Mouse (Mus musculus): Measurements from ENCODE around the gene Cacnb2. TPM values are rescaled to one million over a fixed set of nuclear protein-coding genes. Genes with fewer than 3 reads are reported as not detected.

Cacnb2 gene
- polyA plus RNA-seq, 1 experiment from 2014 or later, result 0.77 TPM

DNA sequence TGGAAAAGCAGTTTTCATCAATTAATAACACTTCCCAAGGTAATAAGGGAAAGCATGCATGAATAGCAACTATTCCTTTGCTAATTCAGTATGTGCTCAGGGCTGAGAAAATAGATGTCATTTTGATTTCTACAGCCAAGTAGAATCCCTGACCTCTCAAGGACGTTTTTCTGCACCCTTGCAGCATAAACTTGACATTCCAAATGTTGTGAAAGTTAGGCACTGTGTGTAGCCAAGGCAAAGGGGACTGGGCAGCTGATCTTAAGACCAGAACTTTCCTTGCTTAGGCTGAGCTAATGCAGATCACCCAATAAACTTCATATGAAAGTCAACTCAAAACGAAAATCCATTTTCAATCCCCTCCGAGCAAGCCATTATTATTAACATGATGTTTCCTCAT, 226.6 kb downstream of the Cacnb2 start:
- Histone ChIP-seq H3K36me3 (replicated peaks; ENCODE audit: control insufficient read depth, insufficient read depth, low read depth, low read length) (no peaks in the 10 kb centered on the region), H3K4me3 (ENCODE audit: low read depth, low read length) (no peak overlapping the region), H3K9ac (replicated peaks; ENCODE audit: low read length) (no peak overlapping the region), H3K27me3 (ENCODE audit: control insufficient read depth, insufficient read depth, low read length) (no peaks in the 10 kb centered on the region), H3K4me2 (ENCODE audit: low read depth, low read length) (no peak overlapping the region), H3K4me1 (ENCODE audit: control insufficient read depth, insufficient read depth, low read length) (no peaks in the 10 kb centered on the region), H3K9me3 (replicated peaks; ENCODE audit: control insufficient read depth, low read length) (no peaks in the 10 kb centered on the region), H3K27ac (replicated peaks; ENCODE audit: low read depth, low read length) (no peak overlapping the region)
- DNase-seq (ENCODE audit: low spot score), result no peak
- 58% methylated on average over 3 of the region's 3 CpGs for WGBS
- no peak for ATAC-seq (replicated peaks; ENCODE audit: insufficient number of reproducible peaks, low FRiP score, low TSS enrichment, low read depth)

DNA sequence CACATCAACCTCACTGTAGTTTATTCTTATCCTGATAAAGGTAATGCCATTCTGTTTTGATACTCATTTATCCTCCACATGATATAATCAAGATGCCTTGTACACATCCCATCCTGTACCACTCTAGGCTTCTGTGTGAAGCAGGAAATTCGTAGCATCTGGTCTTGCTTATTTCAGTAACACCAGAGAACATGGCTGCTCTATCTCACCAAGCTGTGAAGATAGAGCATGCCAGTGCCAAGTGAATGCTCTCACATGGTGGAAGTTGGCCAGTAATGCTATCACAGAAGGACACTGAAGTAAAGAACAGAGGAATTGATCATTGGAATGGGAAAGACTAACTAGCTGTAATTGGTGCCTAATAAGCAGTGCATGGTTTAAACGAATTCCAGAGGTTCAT, 228.4 kb downstream of the Cacnb2 start:
- Histone ChIP-seq H3K36me3 (replicated peaks; ENCODE audit: control insufficient read depth, insufficient read depth, low read depth, low read length) (no peaks in the 10 kb centered on the region), H3K9me3 (replicated peaks; ENCODE audit: control insufficient read depth, low read length) (no peaks in the 10 kb centered on the region), H3K4me2 (ENCODE audit: low read depth, low read length) (no peak overlapping the region), H3K9ac (replicated peaks; ENCODE audit: low read length) (no peak overlapping the region), H3K27ac (replicated peaks; ENCODE audit: low read depth, low read length) (no peak overlapping the region), H3K4me3 (ENCODE audit: low read depth, low read length) (no peak overlapping the region), H3K4me1 (ENCODE audit: control insufficient read depth, insufficient read depth, low read length) (no peaks in the 10 kb centered on the region), H3K27me3 (ENCODE audit: control insufficient read depth, insufficient read depth, low read length) (no peaks in the 10 kb centered on the region)
- 65% methylated on average over 2 of the region's 2 CpGs for WGBS
- ATAC-seq (replicated peaks; ENCODE audit: insufficient number of reproducible peaks, low FRiP score, low TSS enrichment, low read depth), result no peak
- DNase-seq (ENCODE audit: low spot score), result no peak

DNA sequence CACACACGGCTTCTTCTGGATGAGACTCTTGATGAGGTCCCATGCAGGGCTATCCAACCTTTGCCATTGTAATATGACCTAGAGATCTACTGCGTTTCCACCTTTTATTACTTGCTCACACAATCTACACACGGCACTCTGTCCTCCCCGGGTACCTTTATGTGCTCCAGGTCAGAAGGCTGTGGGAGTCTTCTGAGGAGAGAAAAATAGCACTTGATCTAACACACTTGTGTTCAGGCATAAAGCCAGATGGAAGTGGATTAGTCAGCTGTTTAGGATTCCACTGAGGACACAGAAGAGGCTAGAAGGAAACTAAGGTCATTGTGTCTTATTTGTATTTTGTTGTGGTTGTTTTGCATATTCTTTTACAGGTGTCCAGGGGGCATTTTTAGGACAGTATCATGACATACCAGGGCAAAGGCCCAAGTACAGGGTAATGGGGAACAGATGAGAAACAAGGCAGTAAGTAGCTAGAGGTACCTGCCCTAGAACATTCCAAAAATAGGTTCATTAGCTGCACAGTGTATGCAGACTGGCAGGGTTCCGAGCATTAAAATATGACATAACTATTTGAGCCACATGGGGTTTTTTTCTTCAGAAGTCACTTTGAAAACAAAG, 231.9 kb downstream of the Cacnb2 start:
- H3K27ac ChIP-seq (replicated peaks; ENCODE audit: low read depth, low read length), result no peak overlapping the region
- H3K4me3 ChIP-seq (ENCODE audit: low read depth, low read length), result no peak overlapping the region
- H3K9ac ChIP-seq (replicated peaks; ENCODE audit: low read length), result no peak overlapping the region
- no peaks in the 10 kb centered on the region for H3K4me1 ChIP-seq (ENCODE audit: control insufficient read depth, insufficient read depth, low read length)
- ATAC-seq (replicated peaks; ENCODE audit: insufficient number of reproducible peaks, low FRiP score, low TSS enrichment, low read depth) (no peak), DNase-seq (ENCODE audit: low spot score) (no peak)
- H3K4me2 ChIP-seq (ENCODE audit: low read depth, low read length), result no peak overlapping the region
- no peaks in the 10 kb centered on the region for H3K36me3 ChIP-seq (replicated peaks; ENCODE audit: control insufficient read depth, insufficient read depth, low read depth, low read length)
- H3K27me3 ChIP-seq (ENCODE audit: control insufficient read depth, insufficient read depth, low read length), result no peaks in the 10 kb centered on the region
- no peaks in the 10 kb centered on the region for H3K9me3 ChIP-seq (replicated peaks; ENCODE audit: control insufficient read depth, low read length)
- 75% methylated on average over 5 of the region's 5 CpGs for WGBS

DNA sequence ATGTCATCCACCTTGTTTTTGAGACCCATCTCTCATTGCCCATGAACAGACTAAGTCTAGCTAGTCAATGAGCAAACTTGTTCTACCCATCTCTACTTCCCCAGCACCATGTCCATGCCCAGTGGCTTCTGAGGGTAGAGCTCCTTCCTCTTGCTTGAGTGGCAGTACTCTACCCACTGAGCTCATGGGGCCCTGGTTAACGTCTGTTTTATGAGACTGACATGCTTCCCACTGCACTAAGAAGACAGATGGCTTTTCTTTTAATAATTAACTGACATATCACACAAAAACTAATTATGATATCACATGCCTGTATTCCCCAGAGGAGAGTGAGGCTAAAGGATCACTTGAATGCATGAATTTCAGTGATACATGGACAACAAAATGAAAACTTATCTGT, 238.4 kb downstream of the Cacnb2 start:
- ATAC-seq (replicated peaks; ENCODE audit: insufficient number of reproducible peaks, low FRiP score, low TSS enrichment, low read depth) (no peak), DNase-seq (ENCODE audit: low spot score) (no peak)
- no peak overlapping the region for H3K9ac ChIP-seq (replicated peaks; ENCODE audit: low read length)
- no peaks in the 10 kb centered on the region for H3K27me3 ChIP-seq (ENCODE audit: control insufficient read depth, insufficient read depth, low read length)
- H3K9me3 ChIP-seq (replicated peaks; ENCODE audit: control insufficient read depth, low read length), result no peaks in the 10 kb centered on the region
- H3K4me2 ChIP-seq (ENCODE audit: low read depth, low read length), result no peak overlapping the region
- no peaks in the 10 kb centered on the region for H3K36me3 ChIP-seq (replicated peaks; ENCODE audit: control insufficient read depth, insufficient read depth, low read depth, low read length)
- WGBS, result 53% methylated on average over 1 of the region's 1 CpGs
- H3K4me1 ChIP-seq (ENCODE audit: control insufficient read depth, insufficient read depth, low read length), result no peaks in the 10 kb centered on the region
- no peak overlapping the region for H3K27ac ChIP-seq (replicated peaks; ENCODE audit: low read depth, low read length)
- H3K4me3 ChIP-seq (ENCODE audit: low read depth, low read length), result no peak overlapping the region

DNA sequence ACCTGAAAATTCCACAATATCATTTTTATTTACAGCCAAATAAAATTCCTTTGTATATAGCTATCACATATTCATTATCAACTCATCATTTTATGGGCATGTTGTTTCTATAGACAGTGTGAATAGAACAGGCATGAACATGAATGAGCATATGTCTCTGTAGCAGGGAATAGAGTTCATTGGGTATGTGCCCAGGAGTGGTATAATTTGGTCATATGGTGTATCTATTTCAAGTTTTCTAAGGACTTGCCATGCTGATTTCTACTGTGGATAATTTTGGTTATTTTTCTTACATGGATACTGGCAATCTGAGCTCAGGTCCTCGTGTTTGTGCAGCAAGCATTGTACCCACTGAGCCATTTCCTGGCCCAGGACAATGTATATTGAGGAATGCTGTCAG, 243.8 kb downstream of the Cacnb2 start:
- Histone ChIP-seq H3K27ac (replicated peaks; ENCODE audit: low read depth, low read length) (no peak overlapping the region), H3K36me3 (replicated peaks; ENCODE audit: control insufficient read depth, insufficient read depth, low read depth, low read length) (no peaks in the 10 kb centered on the region), H3K9me3 (replicated peaks; ENCODE audit: control insufficient read depth, low read length) (no peaks in the 10 kb centered on the region), H3K9ac (replicated peaks; ENCODE audit: low read length) (no peak overlapping the region), H3K4me1 (ENCODE audit: control insufficient read depth, insufficient read depth, low read length) (no peaks in the 10 kb centered on the region), H3K4me3 (ENCODE audit: low read depth, low read length) (no peak overlapping the region), H3K4me2 (ENCODE audit: low read depth, low read length) (no peak overlapping the region), H3K27me3 (ENCODE audit: control insufficient read depth, insufficient read depth, low read length) (no peaks in the 10 kb centered on the region)
- ATAC-seq (replicated peaks; ENCODE audit: insufficient number of reproducible peaks, low FRiP score, low TSS enrichment, low read depth) (no peak), DNase-seq (ENCODE audit: low spot score) (no peak)
- 61% methylated on average over 1 of the region's 1 CpGs for WGBS

DNA sequence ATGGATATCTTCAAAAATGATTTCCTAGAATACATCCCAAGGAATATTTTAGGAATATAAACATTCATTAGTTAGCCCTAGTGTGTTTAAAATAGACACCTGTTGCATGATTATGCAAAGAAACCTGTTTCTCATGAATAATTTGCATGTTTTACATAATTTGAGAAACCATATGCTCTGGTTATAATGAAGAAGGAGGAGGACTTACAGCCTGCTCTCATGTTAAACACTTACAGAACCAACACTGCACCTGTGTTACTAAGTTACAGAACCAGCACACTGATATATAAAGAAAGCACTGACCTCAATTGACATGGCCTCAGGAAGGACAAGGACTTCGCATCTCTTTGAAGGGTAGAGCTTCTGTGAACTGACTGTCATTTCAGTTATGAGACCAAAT, 244.3 kb downstream of the Cacnb2 start:
- Histone ChIP-seq H3K27ac (replicated peaks; ENCODE audit: low read depth, low read length) (no peak overlapping the region), H3K4me3 (ENCODE audit: low read depth, low read length) (no peak overlapping the region), H3K27me3 (ENCODE audit: control insufficient read depth, insufficient read depth, low read length) (no peaks in the 10 kb centered on the region), H3K9ac (replicated peaks; ENCODE audit: low read length) (no peak overlapping the region), H3K4me2 (ENCODE audit: low read depth, low read length) (no peak overlapping the region), H3K36me3 (replicated peaks; ENCODE audit: control insufficient read depth, insufficient read depth, low read depth, low read length) (no peaks in the 10 kb centered on the region), H3K4me1 (ENCODE audit: control insufficient read depth, insufficient read depth, low read length) (no peaks in the 10 kb centered on the region), H3K9me3 (replicated peaks; ENCODE audit: control insufficient read depth, low read length) (no peaks in the 10 kb centered on the region)
- WGBS, result 80% methylated on average over 1 of the region's 1 CpGs
- no peak for ATAC-seq (replicated peaks; ENCODE audit: insufficient number of reproducible peaks, low FRiP score, low TSS enrichment, low read depth)
- no peak for DNase-seq (ENCODE audit: low spot score)

DNA sequence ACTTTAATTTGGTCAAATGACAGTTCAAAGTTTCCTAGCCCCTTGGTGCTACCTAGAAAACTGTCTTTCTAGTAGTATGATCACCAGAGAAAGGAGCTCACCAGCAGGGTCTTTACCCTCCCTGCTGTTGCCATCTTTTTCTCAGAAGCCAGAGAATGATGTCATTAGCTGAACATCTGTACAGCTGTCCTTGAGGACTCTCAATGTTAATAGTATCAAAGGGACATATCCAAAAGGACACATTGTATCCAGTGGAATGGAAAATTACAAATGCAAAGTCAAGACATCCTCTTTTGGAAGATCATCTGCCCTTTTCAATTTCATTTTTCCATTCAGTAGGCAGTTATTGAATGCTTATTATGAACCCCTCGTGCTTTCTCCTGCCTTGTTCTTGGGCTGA, 247.9 kb downstream of the Cacnb2 start:
- Histone ChIP-seq H3K4me3 (ENCODE audit: low read depth, low read length) (no peak overlapping the region), H3K4me2 (ENCODE audit: low read depth, low read length) (no peak overlapping the region), H3K27ac (replicated peaks; ENCODE audit: low read depth, low read length) (no peak overlapping the region), H3K36me3 (replicated peaks; ENCODE audit: control insufficient read depth, insufficient read depth, low read depth, low read length) (no peaks in the 10 kb centered on the region), H3K27me3 (ENCODE audit: control insufficient read depth, insufficient read depth, low read length) (no peaks in the 10 kb centered on the region), H3K9ac (replicated peaks; ENCODE audit: low read length) (no peak overlapping the region), H3K4me1 (ENCODE audit: control insufficient read depth, insufficient read depth, low read length) (no peaks in the 10 kb centered on the region), H3K9me3 (replicated peaks; ENCODE audit: control insufficient read depth, low read length) (no peaks in the 10 kb centered on the region)
- ATAC-seq (replicated peaks; ENCODE audit: insufficient number of reproducible peaks, low FRiP score, low TSS enrichment, low read depth) (no peak), DNase-seq (ENCODE audit: low spot score) (no peak)
- 79% methylated on average over 1 of the region's 1 CpGs for WGBS

DNA sequence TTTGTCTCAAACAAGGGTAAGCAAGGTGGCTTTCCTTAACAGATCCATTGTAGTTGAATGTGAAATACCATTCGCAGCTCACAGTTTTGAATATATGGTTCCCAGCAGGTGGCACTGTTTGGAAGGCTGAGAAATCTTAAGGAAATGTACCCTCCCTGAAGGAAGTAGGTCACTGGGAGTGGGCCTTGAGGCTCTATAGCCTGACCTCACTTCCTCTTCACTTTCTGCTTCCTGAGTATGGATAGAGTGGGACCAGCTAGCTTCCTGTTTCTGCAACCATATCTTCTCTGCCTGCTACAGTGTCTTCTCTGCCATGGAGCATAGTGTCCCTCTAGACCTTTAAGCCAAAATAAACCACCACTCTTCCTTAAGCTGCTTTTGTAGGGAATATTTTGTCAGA, 248.5 kb downstream of the Cacnb2 start:
- no peak overlapping the region for H3K27ac ChIP-seq (replicated peaks; ENCODE audit: low read depth, low read length)

More for the DNA sequence above, 248.5 kb downstream of the Cacnb2 start:
- ATAC-seq (replicated peaks; ENCODE audit: insufficient number of reproducible peaks, low FRiP score, low TSS enrichment, low read depth), result no peak
- 90% methylated on average over 1 of the region's 1 CpGs for WGBS
- Histone ChIP-seq H3K4me2 (ENCODE audit: low read depth, low read length) (no peak overlapping the region), H3K4me1 (ENCODE audit: control insufficient read depth, insufficient read depth, low read length) (no peaks in the 10 kb centered on the region), H3K9ac (replicated peaks; ENCODE audit: low read length) (no peak overlapping the region), H3K4me3 (ENCODE audit: low read depth, low read length) (no peak overlapping the region), H3K27me3 (ENCODE audit: control insufficient read depth, insufficient read depth, low read length) (no peaks in the 10 kb centered on the region), H3K36me3 (replicated peaks; ENCODE audit: control insufficient read depth, insufficient read depth, low read depth, low read length) (no peaks in the 10 kb centered on the region), H3K9me3 (replicated peaks; ENCODE audit: control insufficient read depth, low read length) (no peaks in the 10 kb centered on the region)
- peak; percentile 15 for DNase-seq (ENCODE audit: low spot score)
